Mouse (Mus musculus) ES-Bruce4 (cell line): ENCODE data around the gene Rhot1. TPM values are rescaled to one million over a fixed set of nuclear protein-coding genes. Genes with fewer than 3 reads are reported as not detected.
A peak's percentile ranks its signal among the peaks of the same experiment; 100 is the strongest.

Source experiments
- H3K27ac ChIP-seq: 2 replicates; pipeline ENCODE4 v1.5.1; 2012; ENCODE audit warnings: low read length, inconsistent platforms; ENCODE audit not compliant: insufficient read depth
- H3K27me3 ChIP-seq: 2 replicates; pipeline ENCODE4 v1.6.1; 2012; ENCODE audit warnings: mild to moderate bottlenecking, low read length, inconsistent platforms; ENCODE audit not compliant: control insufficient read depth, poor library complexity, insufficient read depth, severe bottlenecking
- H3K36me3 ChIP-seq: 2 replicates; pipeline ENCODE4 v1.6.1; 2012; ENCODE audit warnings: inconsistent platforms, mild to moderate bottlenecking, low read length, moderate library complexity; ENCODE audit not compliant: control insufficient read depth, poor library complexity, insufficient read depth, severe bottlenecking
- H3K4me1 ChIP-seq: one replicate; pipeline ENCODE4 v1.8.1; 2011; ENCODE audit warnings: low read length; ENCODE audit not compliant: control insufficient read depth, insufficient read depth
- H3K4me3 ChIP-seq: 2 replicates; pipeline ENCODE4 v1.5.1; 2011; ENCODE audit warnings: low read depth, mild to moderate bottlenecking, low read length
- H3K9ac ChIP-seq: 2 replicates; pipeline ENCODE4 v1.6.1; 2012; ENCODE audit warnings: low read depth, mild to moderate bottlenecking, inconsistent platforms; ENCODE audit not compliant: poor library complexity, severe bottlenecking
- H3K9me3 ChIP-seq: replicated peaks from 2 replicates; pipeline ENCODE4 v1.6.1; 2012; ENCODE audit warnings: mild to moderate bottlenecking, low read length, inconsistent platforms; ENCODE audit not compliant: control insufficient read depth, poor library complexity, insufficient read depth, severe bottlenecking
- CTCF ChIP-seq: IDR thresholded peaks from one replicate; pipeline ENCODE4 v1.8.1; 2011; ENCODE audit warnings: low read depth, low read length
- EP300 ChIP-seq: IDR thresholded peaks from 2 replicates; pipeline ENCODE4 v1.6.1; 2011; ENCODE audit warnings: low read depth, low read length; ENCODE audit not compliant: insufficient read depth
- POLR2A ChIP-seq: IDR thresholded peaks from one replicate; pipeline ENCODE4 v1.8.1; 2011; ENCODE audit warnings: low read length; ENCODE audit not compliant: insufficient read depth
- polyA plus RNA-seq: library from polyadenylated mRNA; stranded (reverse); fragments of >200 nt; gene quantifications from 2 replicates; pipeline ENCODE4 v1.2.4, GENCODE M21; 2011; ENCODE audit warnings: low read depth; ENCODE audit not compliant: missing spikeins, insufficient read depth, insufficient read length

Rhot1 gene
- polyA plus RNA-seq, 1 experiment = 52.5 TPM

DNA sequence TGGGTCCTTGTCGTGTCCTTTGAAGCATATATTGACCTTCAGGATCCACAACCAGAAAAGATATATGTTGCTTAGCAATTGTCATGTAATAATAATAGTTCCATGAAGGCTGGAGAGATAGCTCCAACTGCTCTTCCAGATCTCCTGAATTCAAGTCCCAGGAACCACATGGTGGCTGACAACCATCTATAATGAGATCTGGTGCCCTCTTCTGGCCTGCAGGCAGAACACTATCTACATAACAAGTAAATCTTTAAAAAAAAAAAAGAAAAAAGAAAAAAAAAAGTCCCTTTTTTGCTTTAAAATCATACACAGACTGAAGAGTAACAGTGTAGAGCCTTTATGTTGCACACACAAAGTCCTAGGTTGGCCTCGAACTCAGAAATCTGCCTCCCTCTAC is 9.0 kb upstream of the Rhot1 start:
- no peak overlapping the region for H3K4me3 ChIP-seq

GRCm38 (mm10) chr11:80200326-80200725 is 8.5 kb upstream of the Rhot1 start:
- H3K36me3 ChIP-seq = no peaks in the 10 kb centered on the region
- H3K4me1 ChIP-seq = no peaks in the 10 kb centered on the region
- H3K9me3 ChIP-seq = no peaks in the 10 kb centered on the region
- no peaks in the 10 kb centered on the region; the same call in 1 of the 2 replicates for H3K27me3 ChIP-seq
- no peak for TF ChIP-seq POLR2A
- TF ChIP-seq EP300 = no peak
- TF ChIP-seq CTCF = peak; percentile 48
- H3K9ac ChIP-seq = no peak overlapping the region
- H3K4me3 ChIP-seq = no peak overlapping the region
- H3K27ac ChIP-seq = no peak overlapping the region

More for the DNA sequence above, 9.0 kb upstream of the Rhot1 start:
- Histone ChIP-seq H3K9ac (no peak overlapping the region), H3K4me1 (no peaks in the 10 kb centered on the region), H3K9me3 (no peaks in the 10 kb centered on the region), H3K36me3 (no peaks in the 10 kb centered on the region), H3K27ac (no peak overlapping the region), H3K27me3 (no peaks in the 10 kb centered on the region; the same call in 1 of the 2 replicates)
- TF ChIP-seq EP300 (no peak), POLR2A (no peak), CTCF (no peak)

- Histone ChIP-seq H3K4me3 (no peak overlapping the region), H3K27ac (no peak overlapping the region), H3K27me3 (no peaks in the 10 kb centered on the region; the same call in 1 of the 2 replicates), H3K4me1 (no peaks in the 10 kb centered on the region), H3K9me3 (no peaks in the 10 kb centered on the region), H3K9ac (no peak overlapping the region), H3K36me3 (no peaks in the 10 kb centered on the region)
- TF ChIP-seq EP300 (no peak), CTCF (no peak), POLR2A (no peak)
Measured at GRCm38 (mm10) chr11:80202296-80202695, 6.5 kb upstream of the Rhot1 start.

GRCm38 (mm10) chr11:80204037-80204436 is 4.8 kb upstream of the Rhot1 start:
- H3K27ac ChIP-seq = no peak overlapping the region
- TF ChIP-seq EP300 (no peak), CTCF (no peak), POLR2A (no peak)
- H3K9ac ChIP-seq = no peak overlapping the region
- no peak overlapping the region for H3K4me3 ChIP-seq
- no peaks in the 10 kb centered on the region for H3K27me3 ChIP-seq
- H3K9me3 ChIP-seq = no peaks in the 10 kb centered on the region
- no peaks in the 10 kb centered on the region for H3K36me3 ChIP-seq
- no peaks in the 10 kb centered on the region for H3K4me1 ChIP-seq

GRCm38 (mm10) chr11:80204941-80205340 is 3.9 kb upstream of the Rhot1 start:
- TF ChIP-seq EP300 = no peak
- no peak for TF ChIP-seq CTCF
- no peak for TF ChIP-seq POLR2A
- H3K4me3 ChIP-seq = no peak overlapping the region
- H3K4me1 ChIP-seq = no peaks in the 10 kb centered on the region
- no peaks in the 10 kb centered on the region for H3K9me3 ChIP-seq
- no peak overlapping the region for H3K9ac ChIP-seq
- no peaks in the 10 kb centered on the region for H3K36me3 ChIP-seq
- H3K27ac ChIP-seq = no peak overlapping the region
- H3K27me3 ChIP-seq = no peaks in the 10 kb centered on the region

DNA sequence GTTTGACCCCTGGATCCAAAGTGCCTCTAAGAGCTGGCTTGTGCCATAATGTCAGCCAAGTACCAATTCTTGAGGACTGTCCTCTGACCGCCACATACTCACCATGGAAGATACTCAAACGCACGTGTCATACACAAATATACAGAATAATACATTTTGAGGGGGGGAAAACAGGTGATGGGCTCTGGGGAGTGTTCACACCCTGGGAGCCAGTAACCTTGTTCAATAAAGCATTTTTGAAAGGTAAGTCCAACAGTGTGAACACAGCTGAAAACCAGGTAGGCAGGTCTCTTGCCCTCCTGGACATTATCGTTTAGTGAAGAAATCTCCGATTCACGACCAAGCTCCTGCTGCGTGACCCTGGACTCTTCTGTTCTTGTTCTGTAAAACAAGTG is 357 bp upstream of the Rhot1 start:
- Histone ChIP-seq H3K36me3 (no peaks in the 10 kb centered on the region; the same call in 1 of the 2 replicates), H3K27ac (no peak overlapping the region), H3K4me3 (no peak overlapping the region), H3K9ac (0 out of 2 replicates have a peak overlapping the region, but pooled peaks have one; percentile 14), H3K9me3 (no peaks in the 10 kb centered on the region), H3K4me1 (no peaks in the 10 kb centered on the region), H3K27me3 (no peaks in the 10 kb centered on the region)
- no peak for TF ChIP-seq POLR2A

- Histone ChIP-seq H3K9me3 (no peaks in the 10 kb centered on the region), H3K27me3 (no peaks in the 10 kb centered on the region), H3K36me3 (peaks cover 3% of the 10 kb centered on the region), H3K9ac (peak overlapping the region; percentile 64; the same call in 1 of the 2 replicates), H3K27ac (no peak overlapping the region), H3K4me3 (peak overlapping the region; percentile 20; the same call in 1 of the 2 replicates), H3K4me1 (no peaks in the 10 kb centered on the region)
- TF ChIP-seq EP300 (no peak), POLR2A (no peak), CTCF (no peak)
Measured at GRCm38 (mm10) chr11:80210321-80210720, 1.5 kb downstream of the Rhot1 start.
